Mouse (Mus musculus): ENCODE measurements around the gene AW146154. TPM values are rescaled to one million over a fixed set of nuclear protein-coding genes. Genes with fewer than 3 reads are reported as not detected.

Gene AW146154
- polyA plus RNA-seq, 1 experiment from 2014 or later, result 6.7 TPM

Other genes starting within 250 kb of the AW146154 start
- gene AI987944, start 106.5 kb downstream of the AW146154 start, polyA plus RNA-seq (2016; fragmentation: Nextera tagmentation; extraction: Ambion mirVana), result 9.2 and 9.8 TPM in 2 replicates
- 0.22 and 0.26 TPM in 2 replicates for gene Vmn2r57, start 51.2 kb downstream of the AW146154 start, polyA plus RNA-seq (2016; fragmentation: Nextera tagmentation; extraction: Ambion mirVana)
- gene Gm20449, start 473 bp downstream of the AW146154 start, polyA plus RNA-seq (2016; fragmentation: Nextera tagmentation; extraction: Ambion mirVana), result 0.09 and 0.13 TPM in 2 replicates
- not detected in 2 replicates for gene Gm6871, start 73.8 kb upstream of the AW146154 start, polyA plus RNA-seq (2016; fragmentation: Nextera tagmentation; extraction: Ambion mirVana)
- gene 2610021A01Rik, start 99.3 kb upstream of the AW146154 start, polyA plus RNA-seq (2016; fragmentation: Nextera tagmentation; extraction: Ambion mirVana), result 8.3 and 9.1 TPM in 2 replicates
- gene Zfp788, start 133.3 kb upstream of the AW146154 start, polyA plus RNA-seq (2016; fragmentation: Nextera tagmentation; extraction: Ambion mirVana), result 7.0 and 7.5 TPM in 2 replicates

Data from heart, embryonic 12.5 days (tissue).